Mouse (Mus musculus) liver, adult 2 months (tissue): ENCODE measurements around the gene Ptprn2.

Source experiments
- CTCF ChIP-seq: fragments of 200-500 bp; IDR thresholded peaks from 2 replicates; pipeline ENCODE4 v1.5.1; 2011; ENCODE audit warnings: low read depth, low read length, control low read depth
- POLR2A ChIP-seq: fragments of 200-500 bp; IDR thresholded peaks from 2 replicates; pipeline ENCODE4 v1.6.1; 2011; ENCODE audit warnings: low read length, control low read depth; ENCODE audit not compliant: insufficient read depth; ENCODE audit errors: extremely low read depth

DNA sequence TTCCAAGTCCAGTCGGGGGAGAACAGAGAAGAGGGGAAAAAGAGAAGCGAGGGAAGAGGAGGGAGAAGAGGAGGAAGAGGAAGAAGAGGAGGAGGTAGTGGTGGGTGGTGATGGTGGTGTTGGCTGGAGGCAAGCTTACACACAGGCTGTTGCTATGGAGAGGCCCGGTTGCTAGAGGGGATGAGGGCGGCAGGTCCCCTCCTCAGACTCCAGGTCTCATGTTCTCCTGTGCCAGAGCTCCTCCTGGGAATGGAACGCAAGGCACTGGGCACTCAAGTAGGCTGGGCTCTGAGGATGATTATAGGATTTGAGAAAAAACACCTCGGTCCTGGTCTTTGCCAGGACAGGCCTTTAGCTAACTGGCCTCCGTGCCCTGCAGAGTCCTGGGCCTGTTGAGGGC, 666.1 kb downstream of the Ptprn2 start:
- TF ChIP-seq CTCF (no peak), POLR2A (no peak)
